Mouse (Mus musculus) limb, embryonic 15.5 days (tissue): ENCODE results near the gene Nkx6-1. TPM values are rescaled to one million over a fixed set of nuclear protein-coding genes. Genes with fewer than 3 reads are reported as not detected.

Experiments used
- ATAC-seq: fragments of 200-750 bp; cut with Nextera tagmentation; 2 replicates; pipeline ENCODE4 v1.8.0; 2017; ENCODE audit warnings: low read depth, moderate TSS enrichment; ENCODE audit not compliant: insufficient number of reproducible peaks, low FRiP score, low TSS enrichment
- H3K27ac ChIP-seq: fragments of 300-500 bp; sonication (generic); 2 replicates; pipeline ENCODE4 v1.5.1; 2015; ENCODE audit warnings: moderate library complexity, mild to moderate bottlenecking, inconsistent platforms
- H3K27me3 ChIP-seq: fragments of 300-500 bp; sonication (generic); 2 replicates; pipeline ENCODE4 v1.6.1; 2015; ENCODE audit warnings: inconsistent platforms
- H3K36me3 ChIP-seq: fragments of 300-500 bp; sonication (generic); 2 replicates; pipeline ENCODE4 v1.6.1; 2015; ENCODE audit warnings: inconsistent platforms
- H3K4me1 ChIP-seq: fragments of 300-500 bp; sonication (generic); 2 replicates; pipeline ENCODE4 v1.6.1; 2015; ENCODE audit warnings: inconsistent platforms
- H3K4me2 ChIP-seq: fragments of 300-500 bp; sonication (generic); 2 replicates; pipeline ENCODE4 v1.6.1; 2015; ENCODE audit warnings: mild to moderate bottlenecking, inconsistent platforms
- H3K4me3 ChIP-seq: fragments of 300-500 bp; sonication (generic); 2 replicates; pipeline ENCODE4 v1.5.1; 2015; ENCODE audit warnings: mild to moderate bottlenecking, inconsistent platforms
- H3K9ac ChIP-seq: fragments of 300-500 bp; sonication (generic); 2 replicates; pipeline ENCODE4 v1.6.1; 2015; ENCODE audit warnings: inconsistent platforms
- H3K9me3 ChIP-seq: fragments of 300-500 bp; sonication (generic); 2 replicates; pipeline ENCODE4 v1.6.1; 2016; ENCODE audit warnings: inconsistent platforms
- WGBS: fragments of 180-500 bp; shearing (Covaris S2); methylation state at CpG from one replicate; pipeline ENCODE4 v1.1.7; 2015; 5-methylcytosine and 5-hydroxymethylcytosine counted together
- polyA plus RNA-seq: library from polyadenylated mRNA; unstranded; fragments of >200 nt; fragmentation: Nextera tagmentation; extraction: Ambion mirVana; gene quantifications from 2 replicates; pipeline ENCODE4 v1.2.1, GENCODE M21; 2015

The Nkx6-1 gene
- polyA plus RNA-seq, 1 experiment from 2014 or later: 0.12 TPM

- H3K36me3 ChIP-seq: no peaks in the 10 kb centered on the region
- H3K27me3 ChIP-seq: peaks cover 91% of the 10 kb centered on the region
- H3K4me3 ChIP-seq: no peak overlapping the region
- no peak overlapping the region for H3K9ac ChIP-seq
- H3K4me2 ChIP-seq: no peak overlapping the region
- 4% methylated on average over 21 of the region's 21 CpGs for WGBS
- no peak for ATAC-seq
- H3K4me1 ChIP-seq: peaks cover 15% of the 10 kb centered on the region
- no peak overlapping the region for H3K27ac ChIP-seq
- no peaks in the 10 kb centered on the region for H3K9me3 ChIP-seq
Observed at GRCm38 (mm10) chr5:101658188-101658983, 6.4 kb downstream of the Nkx6-1 start.

GRCm38 (mm10) chr5:101657698-101658097, 7.1 kb downstream of the Nkx6-1 start:
- Histone ChIP-seq H3K27me3 (peaks cover 91% of the 10 kb centered on the region), H3K4me3 (no peak overlapping the region), H3K36me3 (no peaks in the 10 kb centered on the region), H3K4me2 (no peak overlapping the region), H3K4me1 (peaks cover 9% of the 10 kb centered on the region), H3K9ac (no peak overlapping the region), H3K9me3 (no peaks in the 10 kb centered on the region), H3K27ac (no peak overlapping the region)
- ATAC-seq: no peak
- WGBS: 2% methylated on average over 10 of the region's 10 CpGs

GRCm38 (mm10) chr5:101656107-101656506, 8.7 kb downstream of the Nkx6-1 start:
- no peak for ATAC-seq
- Histone ChIP-seq H3K4me1 (peaks cover 9% of the 10 kb centered on the region), H3K27ac (no peak overlapping the region), H3K4me3 (no peak overlapping the region), H3K27me3 (peaks cover 84% of the 10 kb centered on the region), H3K4me2 (no peak overlapping the region), H3K36me3 (no peaks in the 10 kb centered on the region), H3K9ac (no peak overlapping the region), H3K9me3 (no peaks in the 10 kb centered on the region)
- WGBS: 19% methylated on average over 3 of the region's 3 CpGs

- Histone ChIP-seq H3K9ac (no peak overlapping the region), H3K27me3 (peaks cover 85% of the 10 kb centered on the region), H3K36me3 (no peaks in the 10 kb centered on the region), H3K4me3 (no peak overlapping the region), H3K4me2 (no peak overlapping the region), H3K27ac (no peak overlapping the region), H3K4me1 (peaks cover 9% of the 10 kb centered on the region), H3K9me3 (no peaks in the 10 kb centered on the region)
- no peak for ATAC-seq
- WGBS: 37% methylated on average over 7 of the region's 7 CpGs
Observed at GRCm38 (mm10) chr5:101655418-101655817, 9.4 kb downstream of the Nkx6-1 start.

DNA sequence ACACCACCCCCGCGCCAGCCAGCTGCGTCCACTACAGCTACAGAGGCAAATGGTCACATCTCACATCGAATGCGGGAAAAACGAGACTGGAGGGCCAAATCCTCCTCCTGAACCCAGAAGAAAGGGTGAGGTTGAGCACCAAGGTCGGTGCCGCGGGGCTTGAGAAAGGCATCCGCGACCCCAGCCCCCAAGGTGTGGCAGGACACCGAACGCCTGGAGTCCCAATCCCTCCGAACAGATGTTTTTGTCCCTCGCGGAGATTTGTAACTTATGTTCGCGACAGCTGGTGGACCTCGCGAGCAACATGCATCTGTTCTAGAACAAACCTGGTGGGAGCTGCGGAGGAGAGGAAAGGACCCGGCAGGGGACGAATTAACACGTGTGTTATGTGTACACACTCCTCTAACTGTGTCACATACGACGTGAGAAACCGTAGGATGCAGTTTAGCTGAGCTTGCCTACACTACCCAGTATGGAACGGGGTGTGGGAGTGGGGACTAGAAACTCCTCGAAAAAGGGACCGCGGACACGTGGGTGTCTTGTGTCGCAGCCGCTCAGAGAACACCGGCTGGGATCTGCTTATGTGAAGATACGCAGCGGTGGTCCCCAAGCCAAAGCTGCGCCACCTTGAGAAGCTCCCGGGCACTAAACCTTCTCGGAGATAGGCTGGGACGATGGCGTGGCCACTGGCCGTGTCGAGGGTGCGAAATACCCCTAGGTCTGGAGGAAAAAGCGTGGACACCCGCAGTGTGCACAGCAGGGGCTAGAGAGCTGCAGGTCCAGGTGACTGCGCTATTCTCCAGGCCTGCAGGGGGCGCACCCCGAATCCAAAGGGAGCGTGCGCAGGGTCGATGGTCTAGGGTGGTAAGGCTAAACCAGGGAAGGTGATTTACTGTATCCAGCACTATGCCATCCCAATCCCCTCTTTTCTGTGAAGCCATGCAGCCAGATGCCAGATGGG, 16.8 kb downstream of the Nkx6-1 start:
- Histone ChIP-seq H3K4me2 (no peak overlapping the region), H3K27ac (no peak overlapping the region), H3K4me1 (peaks cover 9% of the 10 kb centered on the region), H3K9ac (no peak overlapping the region), H3K36me3 (no peaks in the 10 kb centered on the region), H3K4me3 (no peak overlapping the region), H3K9me3 (no peaks in the 10 kb centered on the region), H3K27me3 (peaks cover 82% of the 10 kb centered on the region)
- WGBS: 4% methylated on average over 53 of the region's 53 CpGs
- no peak for ATAC-seq

- Histone ChIP-seq H3K27ac (no peak overlapping the region), H3K4me3 (no peak overlapping the region), H3K4me2 (no peak overlapping the region), H3K9me3 (no peaks in the 10 kb centered on the region), H3K36me3 (no peaks in the 10 kb centered on the region), H3K27me3 (peaks cover 85% of the 10 kb centered on the region), H3K9ac (no peak overlapping the region), H3K4me1 (peaks cover 9% of the 10 kb centered on the region)
- WGBS: 20% methylated on average over 20 of the region's 20 CpGs
- no peak for ATAC-seq
Observed at GRCm38 (mm10) chr5:101646961-101647575, 17.7 kb downstream of the Nkx6-1 start.

DNA sequence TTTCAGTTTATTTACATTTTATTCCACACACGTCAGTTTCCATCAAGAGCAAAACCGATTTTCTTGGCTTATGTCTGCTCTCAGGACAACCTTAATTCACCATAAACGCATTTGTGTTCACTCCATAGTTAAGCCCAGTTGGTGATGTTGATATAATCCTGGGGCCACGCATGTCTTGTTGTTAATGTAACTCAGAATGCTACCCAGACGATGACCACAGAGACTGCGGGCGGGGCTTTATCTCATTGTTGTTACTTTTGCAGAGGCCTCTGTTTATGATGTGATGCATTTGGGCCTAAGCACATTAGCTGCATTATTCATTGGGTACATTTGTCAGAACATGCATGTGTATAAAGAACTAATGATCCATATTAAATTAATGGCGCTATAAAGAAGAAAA, 19.7 kb downstream of the Nkx6-1 start:
- H3K4me1 ChIP-seq: peaks cover 9% of the 10 kb centered on the region
- H3K27ac ChIP-seq: no peak overlapping the region
- H3K4me3 ChIP-seq: no peak overlapping the region
- 66% methylated on average over 8 of the region's 8 CpGs for WGBS
- no peaks in the 10 kb centered on the region for H3K9me3 ChIP-seq
- no peaks in the 10 kb centered on the region for H3K36me3 ChIP-seq
- H3K4me2 ChIP-seq: no peak overlapping the region
- ATAC-seq: no peak
- H3K27me3 ChIP-seq: peaks cover 76% of the 10 kb centered on the region
- H3K9ac ChIP-seq: no peak overlapping the region

DNA sequence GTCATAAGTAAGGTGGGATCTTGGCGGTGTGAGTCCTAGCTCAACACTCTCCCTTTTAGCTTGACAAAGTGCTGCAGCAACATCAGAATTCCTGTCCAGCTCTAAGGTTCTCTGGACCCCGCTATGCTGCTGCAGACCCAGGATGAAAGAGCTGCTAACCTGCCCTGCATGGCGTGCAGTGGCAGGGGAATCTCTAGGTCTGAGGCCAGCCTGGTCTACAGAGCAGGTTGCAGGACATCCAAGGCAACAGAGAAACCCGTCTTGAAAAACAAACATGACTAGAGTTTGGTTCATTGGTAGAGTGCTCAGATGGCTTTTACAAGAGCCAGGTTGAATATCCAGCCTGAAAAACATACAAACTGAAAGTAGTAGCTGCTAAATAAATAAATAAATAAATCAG, 26.7 kb downstream of the Nkx6-1 start:
- peaks cover 18% of the 10 kb centered on the region for H3K27me3 ChIP-seq
- H3K36me3 ChIP-seq: no peaks in the 10 kb centered on the region
- H3K4me2 ChIP-seq: no peak overlapping the region
- H3K4me1 ChIP-seq: no peaks in the 10 kb centered on the region
- 87% methylated on average over 4 of the region's 4 CpGs for WGBS
- no peaks in the 10 kb centered on the region for H3K9me3 ChIP-seq
- no peak overlapping the region for H3K4me3 ChIP-seq
- no peak for ATAC-seq
- H3K9ac ChIP-seq: no peak overlapping the region
- no peak overlapping the region for H3K27ac ChIP-seq

Other genes with a start within 250 kb of the Nkx6-1 start
- 11.4 and 14.5 TPM in 2 replicates for gene Cds1, start 100.1 kb upstream of the Nkx6-1 start, polyA plus RNA-seq